Mouse (Mus musculus) megakaryocyte, embryonic 14.5 days (primary cell): ENCODE measurements around the gene Gm45837.

Experiments used
- FLI1 ChIP-seq: IDR thresholded peaks from 2 replicates; pipeline ENCODE4 v1.6.1; 2012; ENCODE audit warnings: low read length, inconsistent platforms, mixed read lengths
- GATA1 ChIP-seq: IDR thresholded peaks from 3 replicates; pipeline ENCODE4 v1.6.1; 2012; ENCODE audit warnings: mixed read lengths, low read length, inconsistent platforms, borderline replicate concordance

GRCm38 (mm10) chr7:101503803-101504202, 93.1 kb downstream of the Gm45837 start:
- TF ChIP-seq GATA1 = no peak
- TF ChIP-seq FLI1 = no peak
